Mouse (Mus musculus) gastrocnemius, postnatal 14 days (tissue): ENCODE measurements around the gene S100pbp. TPM values are rescaled to one million over a fixed set of nuclear protein-coding genes. Genes with fewer than 3 reads are reported as not detected.

Experiments
- DNase-seq: peaks from one replicate; pipeline ENCODE4 v3.0.0; 2021; ENCODE audit warnings: mixed read lengths
- intact Hi-C: fragments of 180-260 bp; cut with DNase I; formaldehyde crosslinking; loops from one replicate; pipeline ENCODE4 v1.15.1; 2025; ENCODE audit warnings: low total_unique reads
- total RNA-seq, 2 experiments: library from RNA; stranded (reverse); gene quantifications; 2 replicates each; pipeline ENCODE4 v1.2.3; 2021

The S100pbp gene
- total RNA-seq, 2 experiments from 2014 or later: 5.2 to 7.1 TPM

- no peak for DNase-seq
Observed at GRCm38 (mm10) chr4:129161581-129162255, 27.8 kb downstream of the S100pbp start.

GRCm38 (mm10) chr4:129161076-129161475, 28.5 kb downstream of the S100pbp start:
- intact Hi-C loops: no loop called here

More at GRCm38 (mm10) chr4:129161581-129162255, 27.8 kb downstream of the S100pbp start:
- intact Hi-C loops: no loop called here

GRCm38 (mm10) chr4:129158549-129158948, 31.0 kb downstream of the S100pbp start:
- intact Hi-C loops: no loop called here
- no peak for DNase-seq

More at GRCm38 (mm10) chr4:129161076-129161475, 28.5 kb downstream of the S100pbp start:
- no peak for DNase-seq

- DNase-seq: no peak
- intact Hi-C loops: no loop called here
Observed at GRCm38 (mm10) chr4:129157541-129157940, 32.0 kb downstream of the S100pbp start.

GRCm38 (mm10) chr4:129151276-129151811, 38.2 kb downstream of the S100pbp start:
- intact Hi-C loops: no loop called here
- DNase-seq: no peak

GRCm38 (mm10) chr4:129149321-129149720, 40.2 kb downstream of the S100pbp start:
- intact Hi-C loops: no loop called here
- no peak for DNase-seq

- DNase-seq: no peak
- intact Hi-C loops: no loop called here
Observed at GRCm38 (mm10) chr4:129147552-129148103, 41.9 kb downstream of the S100pbp start.

GRCm38 (mm10) chr4:129146392-129146791, 43.1 kb downstream of the S100pbp start:
- DNase-seq: no peak
- intact Hi-C loops: no loop called here

- DNase-seq: no peak
- intact Hi-C loops: no loop called here
Observed at GRCm38 (mm10) chr4:129145943-129146342, 43.6 kb downstream of the S100pbp start.

GRCm38 (mm10) chr4:129145411-129145810, 44.1 kb downstream of the S100pbp start:
- intact Hi-C loops: no loop called here
- DNase-seq: no peak

GRCm38 (mm10) chr4:129144401-129145367, 44.8 kb downstream of the S100pbp start:
- no peak for DNase-seq
- intact Hi-C loops: no loop called here

GRCm38 (mm10) chr4:129143509-129143908, 46.0 kb downstream of the S100pbp start:
- no peak for DNase-seq
- intact Hi-C loops: no loop called here

GRCm38 (mm10) chr4:129142439-129143045, 47.0 kb downstream of the S100pbp start:
- intact Hi-C loops: no loop called here
- DNase-seq: no peak

- DNase-seq: peak; percentile 50
- intact Hi-C loops: no loop called here
Observed at GRCm38 (mm10) chr4:129141560-129142438, 47.7 kb downstream of the S100pbp start.

- intact Hi-C loops: no loop called here
- DNase-seq: no peak
Observed at GRCm38 (mm10) chr4:129140808-129141207, 48.7 kb downstream of the S100pbp start.

- intact Hi-C loops: loop anchor here (5.0 to 10.0 kb wide), 2 partner anchors 33 to 135 kb away; no protein-coding TSS in a partner anchor
- DNase-seq: no peak
Observed at GRCm38 (mm10) chr4:129139642-129140041, 49.9 kb downstream of the S100pbp start.

GRCm38 (mm10) chr4:129137392-129138321, 51.9 kb downstream of the S100pbp start:
- intact Hi-C loops: loop anchor here (5.0 to 10.0 kb wide), 2 partner anchors 35 to 137 kb away; no protein-coding TSS in a partner anchor
- no peak for DNase-seq
